Mouse (Mus musculus) cortical plate, adult 2 months (tissue): ENCODE results near the gene Ints11. TPM values are rescaled to one million over a fixed set of nuclear protein-coding genes. Genes with fewer than 3 reads are reported as not detected.

Experiments
- H3K27ac ChIP-seq: fragments of 200-500 bp; 2 replicates; pipeline ENCODE4 v1.5.1; 2012; ENCODE audit warnings: low read length, control low read depth, inconsistent platforms; ENCODE audit not compliant: insufficient read depth
- H3K4me1 ChIP-seq: fragments of 200-500 bp; 2 replicates; pipeline ENCODE4 v1.6.1; 2011; ENCODE audit warnings: low read length; ENCODE audit not compliant: control insufficient read depth, insufficient read depth
- H3K4me3 ChIP-seq: fragments of 200-500 bp; 2 replicates; pipeline ENCODE4 v1.5.1; 2011; ENCODE audit warnings: mild to moderate bottlenecking, low read length, control low read depth; ENCODE audit not compliant: insufficient read depth
- CTCF ChIP-seq: fragments of 200-500 bp; IDR thresholded peaks from 2 replicates; pipeline ENCODE4 v1.5.1; 2011; ENCODE audit warnings: mild to moderate bottlenecking, control low read depth, low read length; ENCODE audit not compliant: insufficient read depth; ENCODE audit errors: extremely low read depth
- POLR2A ChIP-seq: fragments of 200-500 bp; IDR thresholded peaks from 2 replicates; pipeline ENCODE4 v1.6.1; 2011; ENCODE audit warnings: mild to moderate bottlenecking, low read length, control low read depth; ENCODE audit not compliant: insufficient read depth; ENCODE audit errors: extremely low read depth
- polyA plus RNA-seq: library from polyadenylated mRNA; depleted of rRNA; stranded (reverse); fragments of >200 nt; gene quantifications from 2 replicates; pipeline ENCODE4 v1.2.3, GENCODE M21; 2012

The Ints11 gene
- polyA plus RNA-seq, 1 experiment: 39.4 TPM

DNA sequence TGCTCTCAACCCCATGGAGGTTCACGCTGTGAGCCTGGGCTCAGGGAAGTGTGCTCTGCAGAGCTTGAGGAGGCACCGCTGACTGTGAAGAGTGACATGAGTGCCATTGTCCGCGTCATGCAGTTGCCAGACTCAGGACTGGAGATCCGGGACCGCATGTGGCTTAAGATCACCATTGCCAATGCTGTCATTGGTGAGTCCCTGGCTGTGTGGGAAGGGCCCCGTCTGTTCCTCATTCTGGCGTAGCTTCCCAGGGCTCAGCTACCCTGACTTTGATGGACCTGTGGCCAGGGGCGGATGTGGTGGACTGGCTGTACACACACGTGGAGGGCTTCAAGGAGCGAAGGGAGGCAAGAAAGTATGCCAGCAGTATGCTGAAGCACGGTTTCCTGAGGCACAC, 13.3 kb upstream of the Ints11 start:
- H3K27ac ChIP-seq: no peak overlapping the region
- H3K4me1 ChIP-seq: peaks cover 3% of the 10 kb centered on the region
- H3K4me3 ChIP-seq: no peak overlapping the region
- no peak for TF ChIP-seq CTCF
- no peak for TF ChIP-seq POLR2A

DNA sequence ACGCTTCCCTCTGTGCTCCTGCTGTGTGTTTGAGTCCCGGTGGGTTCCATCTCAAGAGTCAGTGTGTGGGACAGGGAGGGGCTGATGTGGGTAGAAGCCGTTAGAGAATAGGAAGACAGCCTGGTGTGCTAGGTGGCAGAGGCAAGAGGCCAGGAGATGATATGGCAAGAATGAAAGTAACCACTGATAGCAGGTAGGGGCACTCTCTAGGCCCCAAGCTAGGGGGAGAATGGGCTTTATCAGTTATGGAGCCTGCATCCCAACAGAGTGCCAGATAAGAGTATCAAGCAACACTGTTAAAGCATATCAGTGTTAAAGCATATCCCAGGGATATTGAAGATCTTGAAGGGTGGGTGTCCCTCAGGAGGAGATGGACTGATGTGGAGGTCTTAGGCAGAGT, 12.5 kb upstream of the Ints11 start:
- Histone ChIP-seq H3K27ac (no peak overlapping the region), H3K4me1 (peaks cover under 1% of the 10 kb centered on the region; the same call in 1 of the 2 replicates), H3K4me3 (no peak overlapping the region)
- no peak for TF ChIP-seq POLR2A
- TF ChIP-seq CTCF: no peak

DNA sequence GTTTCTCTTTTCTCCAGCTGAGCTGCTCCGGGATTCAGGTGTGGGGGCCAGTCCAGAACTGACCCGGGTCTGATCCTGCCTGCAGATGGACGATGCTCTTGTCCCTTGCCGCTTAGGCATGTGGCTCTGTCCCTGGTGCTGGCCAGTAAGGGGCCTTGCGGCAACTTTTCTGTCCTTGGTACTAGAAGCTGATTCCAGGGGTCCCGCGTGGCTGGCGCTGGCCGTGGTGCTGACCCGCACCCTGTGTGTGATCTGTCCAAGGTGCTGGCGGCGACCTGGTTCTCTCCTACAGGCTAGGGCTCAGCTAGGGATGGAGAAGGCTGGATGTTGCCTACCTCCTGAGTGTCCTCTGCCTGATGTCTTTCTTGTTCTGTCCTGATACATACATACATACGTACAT, 10.0 kb upstream of the Ints11 start:
- TF ChIP-seq CTCF (no peak), POLR2A (no peak)
- no peaks in the 10 kb centered on the region for H3K4me1 ChIP-seq
- no peak overlapping the region for H3K4me3 ChIP-seq
- no peak overlapping the region for H3K27ac ChIP-seq

DNA sequence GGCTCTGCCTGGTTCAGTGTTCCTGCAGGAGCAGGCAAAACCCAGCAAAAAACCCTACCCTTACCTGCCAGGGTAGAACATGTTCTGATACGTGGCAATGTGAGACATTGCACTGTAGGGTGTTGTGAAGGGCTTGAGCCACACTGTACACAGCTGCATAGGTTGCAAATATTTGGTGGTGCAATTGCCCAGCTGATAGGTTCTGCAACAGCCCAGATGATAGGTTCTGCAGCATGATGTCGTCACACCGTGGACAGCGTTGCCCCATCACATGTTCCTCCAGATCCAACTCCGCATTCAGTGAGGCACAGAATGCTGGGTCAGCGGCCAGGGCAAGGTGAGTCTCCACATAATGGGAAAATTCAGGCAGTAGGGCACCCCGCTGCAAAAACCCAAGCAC, 7.6 kb upstream of the Ints11 start:
- no peaks in the 10 kb centered on the region for H3K4me1 ChIP-seq

DNA sequence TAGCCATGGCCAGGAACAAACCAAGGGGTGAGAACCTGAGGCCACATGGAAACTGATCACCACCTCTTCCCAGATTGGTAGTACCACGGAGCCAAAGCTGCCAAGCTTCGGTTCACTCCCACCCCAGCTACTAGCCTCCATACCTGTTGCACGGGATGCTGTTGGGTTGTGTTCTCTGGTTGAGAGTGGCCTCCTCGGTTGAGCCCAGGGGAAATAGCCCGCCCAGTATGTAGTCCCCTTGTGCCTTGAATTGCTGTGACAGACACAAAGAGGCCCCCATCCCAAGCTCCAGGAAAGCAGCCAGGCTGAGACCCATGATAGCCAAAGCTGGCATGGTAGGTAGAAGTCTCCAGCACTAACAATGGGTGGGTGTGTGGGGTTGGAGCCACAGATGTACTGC, 6.3 kb upstream of the Ints11 start, which contains the start of gene Tas1r3:
Tas1r3 (minus strand) TSS at position 362 of the 400 bp plus-strand sequence.
- H3K4me3 ChIP-seq: no peak within 1 kb of the TSS

More for the DNA sequence above, 7.6 kb upstream of the Ints11 start:
- Histone ChIP-seq H3K27ac (no peak overlapping the region), H3K4me3 (no peak overlapping the region)
- TF ChIP-seq CTCF: no peak
- TF ChIP-seq POLR2A: no peak

DNA sequence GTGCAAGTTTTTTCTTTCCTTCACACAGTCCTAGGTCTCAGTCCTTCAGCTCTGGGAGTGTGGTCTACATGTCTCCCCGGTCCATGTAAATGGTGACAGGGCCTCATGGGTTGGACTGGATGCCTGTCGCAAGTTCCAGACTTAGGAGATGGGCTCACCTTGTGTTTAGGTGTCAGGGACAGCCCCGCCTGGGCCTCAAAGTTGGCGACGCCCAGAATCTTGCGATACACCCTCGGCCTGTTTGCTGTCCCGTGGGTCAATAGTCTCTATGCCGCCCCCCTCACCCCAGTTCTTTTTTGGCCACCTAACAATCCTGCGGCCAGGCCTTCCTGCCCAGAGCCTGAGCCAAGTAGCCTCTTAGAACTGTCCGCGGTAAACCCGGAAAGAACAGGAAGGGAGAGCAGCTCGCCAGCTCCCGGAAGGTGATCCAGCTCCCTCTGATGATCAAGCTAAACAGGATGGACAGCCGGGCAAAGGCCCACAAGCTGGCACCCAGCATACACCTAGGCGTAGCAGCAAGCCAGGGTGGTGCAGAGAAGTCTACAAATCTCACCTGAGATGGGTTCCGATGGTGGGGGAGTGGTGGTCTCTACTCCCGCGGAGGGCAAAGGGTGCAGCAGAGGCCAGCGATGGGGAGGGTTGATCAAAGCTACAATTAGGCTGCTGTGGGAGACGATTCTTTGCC, 590 bp upstream of the Ints11 start:
- no peak overlapping the region for H3K27ac ChIP-seq
- peaks cover 2% of the 10 kb centered on the region; the same call in 1 of the 2 replicates for H3K4me1 ChIP-seq
- TF ChIP-seq CTCF (no peak), POLR2A (no peak)
- H3K4me3 ChIP-seq: peak overlapping the region; percentile 96

More for the DNA sequence above, 6.3 kb upstream of the Ints11 start, which contains the start of gene Tas1r3:
- TF ChIP-seq CTCF (no peak), POLR2A (no peak)
- Histone ChIP-seq H3K27ac (no peak within 1 kb of the TSS), H3K4me1 (no peaks in the 10 kb centered on the region)

DNA sequence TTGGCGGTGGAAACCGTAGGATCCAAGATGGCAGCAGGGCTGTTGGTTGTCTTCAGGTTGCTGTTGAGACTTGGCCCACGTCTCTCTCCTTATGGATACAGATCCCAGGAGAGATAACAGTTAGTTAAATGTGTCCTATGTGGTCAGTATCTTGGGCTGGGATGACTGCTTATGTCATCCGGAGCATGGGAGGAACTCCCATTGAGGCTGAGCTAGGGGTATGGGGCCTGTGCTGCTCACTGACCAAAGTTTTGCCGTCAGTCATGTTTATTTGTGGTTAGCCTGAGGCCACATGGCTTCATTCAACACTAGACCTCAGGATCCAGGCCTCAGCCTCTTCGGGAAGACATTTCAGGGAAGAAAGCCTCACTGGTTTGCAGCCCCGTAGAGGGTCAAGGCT, 2.1 kb downstream of the Ints11 start:
- peaks cover 2% of the 10 kb centered on the region; the same call in 1 of the 2 replicates for H3K4me1 ChIP-seq
- TF ChIP-seq CTCF (no peak), POLR2A (no peak)
- no peak overlapping the region for H3K4me3 ChIP-seq
- H3K27ac ChIP-seq: no peak overlapping the region

DNA sequence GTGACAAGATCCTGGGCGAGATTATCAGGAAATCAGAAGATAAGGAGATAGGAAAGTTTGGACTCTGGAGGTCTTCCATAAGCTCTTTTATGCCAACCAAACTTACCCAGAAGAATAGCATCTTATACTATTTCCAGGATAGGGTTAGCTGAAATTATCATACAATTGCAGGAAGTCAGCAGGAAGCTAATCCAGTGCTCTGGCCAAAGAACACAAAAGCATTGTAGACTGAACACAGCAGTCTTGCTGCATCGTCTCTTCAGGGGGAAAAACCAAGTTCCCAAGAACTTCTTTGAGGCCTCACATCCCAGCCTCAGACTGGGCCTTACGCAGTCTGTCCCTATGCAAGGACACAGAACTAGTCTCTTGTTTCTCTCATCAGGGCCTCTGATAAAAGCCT, 14.2 kb downstream of the Ints11 start:
- TF ChIP-seq POLR2A (no peak), CTCF (no peak)
- H3K4me3 ChIP-seq: no peak overlapping the region
- no peaks in the 10 kb centered on the region for H3K4me1 ChIP-seq
- H3K27ac ChIP-seq: peak overlapping the region; percentile 10; the same call in 1 of the 2 replicates

DNA sequence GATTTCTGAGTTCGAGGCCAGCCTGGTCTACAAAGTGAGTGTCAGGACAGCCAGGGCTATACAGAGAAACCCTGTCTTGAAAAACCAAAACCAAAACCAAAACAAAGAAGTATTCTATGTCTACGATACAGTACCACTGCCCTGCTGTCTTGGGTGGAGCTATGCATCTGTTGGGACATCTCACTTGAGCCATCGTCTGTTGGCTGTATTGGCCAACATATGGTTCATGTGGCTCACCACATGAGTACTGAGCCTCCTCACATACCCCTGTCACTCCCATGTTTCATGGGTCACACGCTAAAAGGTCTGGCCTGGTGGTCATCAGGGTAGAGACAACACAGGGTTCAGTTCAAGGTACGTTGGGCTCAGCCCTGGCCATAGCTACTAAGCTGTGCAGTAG, 17.0 kb downstream of the Ints11 start:
- no peak overlapping the region for H3K27ac ChIP-seq
- H3K4me3 ChIP-seq: no peak overlapping the region
- H3K4me1 ChIP-seq: no peaks in the 10 kb centered on the region
- no peak for TF ChIP-seq CTCF

DNA sequence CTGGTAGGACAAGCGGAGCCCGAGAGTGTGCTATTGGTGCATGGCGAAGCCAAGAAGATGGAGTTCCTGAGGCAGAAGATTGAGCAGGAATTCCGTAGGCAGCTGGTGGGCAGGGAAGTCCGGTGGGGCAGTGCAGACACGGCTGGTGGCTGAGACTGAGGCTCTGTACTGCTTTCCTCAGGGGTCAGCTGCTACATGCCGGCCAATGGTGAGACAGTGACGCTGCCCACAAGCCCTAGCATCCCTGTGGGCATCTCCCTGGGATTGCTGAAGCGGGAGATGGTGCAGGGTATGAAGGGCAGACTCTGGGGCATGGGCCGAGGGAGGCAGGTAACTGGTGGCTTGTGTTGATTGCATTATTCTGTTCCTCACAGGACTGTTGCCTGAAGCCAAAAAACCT, 18.3 kb downstream of the Ints11 start:
- Histone ChIP-seq H3K4me1 (no peaks in the 10 kb centered on the region), H3K4me3 (no peak overlapping the region), H3K27ac (no peak overlapping the region)
- TF ChIP-seq POLR2A (no peak), CTCF (no peak)
